Mouse (Mus musculus) midbrain, embryonic 15.5 days (tissue): ENCODE results near the gene Aqp11. TPM values are rescaled to one million over a fixed set of nuclear protein-coding genes. Genes with fewer than 3 reads are reported as not detected.
A peak's percentile ranks its signal among the peaks of the same experiment; 100 is the strongest.

Source experiments
- ATAC-seq: fragments of 200-750 bp; cut with Nextera tagmentation; replicated peaks from 2 replicates; pipeline ENCODE4 v1.8.0; 2017; ENCODE audit warnings: moderate TSS enrichment
- H3K27ac ChIP-seq: fragments of 300-500 bp; sonication (generic); 2 replicates; pipeline ENCODE4 v1.5.1; 2015; ENCODE audit warnings: mild to moderate bottlenecking, inconsistent platforms
- H3K27me3 ChIP-seq: fragments of 300-500 bp; sonication (generic); replicated peaks from 2 replicates; pipeline ENCODE4 v1.6.1; 2015; ENCODE audit warnings: inconsistent platforms
- H3K36me3 ChIP-seq: fragments of 300-500 bp; sonication (generic); replicated peaks from 2 replicates; pipeline ENCODE4 v1.6.1; 2015; ENCODE audit warnings: inconsistent platforms
- H3K4me1 ChIP-seq: fragments of 300-500 bp; sonication (generic); 2 replicates; pipeline ENCODE4 v1.6.1; 2015; ENCODE audit warnings: inconsistent platforms
- H3K4me2 ChIP-seq: fragments of 300-500 bp; sonication (generic); 2 replicates; pipeline ENCODE4 v1.6.1; 2015; ENCODE audit warnings: inconsistent platforms, mild to moderate bottlenecking, moderate library complexity
- H3K4me3 ChIP-seq: fragments of 300-500 bp; sonication (generic); 2 replicates; pipeline ENCODE4 v1.5.1; 2015; ENCODE audit warnings: mild to moderate bottlenecking, inconsistent platforms
- H3K9ac ChIP-seq: fragments of 300-500 bp; sonication (generic); 2 replicates; pipeline ENCODE4 v1.6.1; 2015; ENCODE audit warnings: mild to moderate bottlenecking, inconsistent platforms
- H3K9me3 ChIP-seq: fragments of 300-500 bp; sonication (generic); 2 replicates; pipeline ENCODE4 v1.6.1; 2016; ENCODE audit warnings: inconsistent platforms
- WGBS: fragments of 180-500 bp; shearing (Covaris S2); methylation state at CpG from one replicate; pipeline ENCODE4 v1.1.7; 2015; ENCODE audit warnings: mixed read lengths; 5-methylcytosine and 5-hydroxymethylcytosine counted together
- polyA plus RNA-seq: library from polyadenylated mRNA; unstranded; fragments of >200 nt; fragmentation: Nextera tagmentation; extraction: Ambion mirVana; gene quantifications from 2 replicates; pipeline ENCODE4 v1.2.1, GENCODE M21; 2015

Gene Aqp11
- polyA plus RNA-seq, 1 experiment from 2014 or later: 15.9 TPM

DNA sequence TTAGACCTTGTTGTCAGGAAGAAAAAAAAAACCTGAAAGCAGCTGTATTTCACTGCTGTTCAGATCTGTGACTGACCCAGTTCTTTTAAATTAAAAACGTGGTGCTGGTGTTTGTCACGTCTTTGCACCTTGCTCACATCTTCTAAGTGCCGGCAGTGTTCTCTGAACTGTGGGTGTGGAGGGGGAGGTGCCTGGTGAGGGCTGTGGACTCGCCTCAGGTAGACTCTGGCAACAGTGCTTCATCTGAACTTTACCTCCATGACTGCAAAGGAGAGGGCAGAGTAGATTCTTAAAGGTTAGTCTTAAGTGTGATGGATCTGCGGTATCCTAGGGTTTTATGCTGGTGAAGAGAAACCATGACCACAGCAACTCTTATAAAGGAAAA, 27.9 kb upstream of the Aqp11 start:
- no peak for ATAC-seq
- no peak overlapping the region for H3K4me3 ChIP-seq
- H3K9ac ChIP-seq: no peak overlapping the region
- no peaks in the 10 kb centered on the region for H3K27me3 ChIP-seq
- H3K9me3 ChIP-seq: no peaks in the 10 kb centered on the region
- H3K4me1 ChIP-seq: no peaks in the 10 kb centered on the region
- H3K27ac ChIP-seq: no peak overlapping the region
- WGBS: 84% methylated on average over 5 of the region's 5 CpGs
- H3K4me2 ChIP-seq: no peak overlapping the region
- H3K36me3 ChIP-seq: no peaks in the 10 kb centered on the region

GRCm38 (mm10) chr7:97765181-97765962, 27.3 kb upstream of the Aqp11 start:
- H3K27ac ChIP-seq: no peak overlapping the region
- no peak overlapping the region for H3K9ac ChIP-seq
- no peaks in the 10 kb centered on the region for H3K9me3 ChIP-seq
- H3K4me3 ChIP-seq: no peak overlapping the region
- WGBS: 92% methylated on average over 21 of the region's 21 CpGs
- no peaks in the 10 kb centered on the region for H3K4me1 ChIP-seq
- ATAC-seq: no peak
- H3K27me3 ChIP-seq: no peaks in the 10 kb centered on the region
- no peaks in the 10 kb centered on the region for H3K36me3 ChIP-seq
- no peak overlapping the region for H3K4me2 ChIP-seq

- 88% methylated on average over 11 of the region's 11 CpGs for WGBS
- H3K27ac ChIP-seq: no peak overlapping the region
- no peak overlapping the region for H3K9ac ChIP-seq
- H3K4me2 ChIP-seq: no peak overlapping the region
- no peak overlapping the region for H3K4me3 ChIP-seq
- no peaks in the 10 kb centered on the region for H3K4me1 ChIP-seq
- H3K9me3 ChIP-seq: no peaks in the 10 kb centered on the region
- no peak for ATAC-seq
- H3K27me3 ChIP-seq: no peaks in the 10 kb centered on the region
- no peaks in the 10 kb centered on the region for H3K36me3 ChIP-seq
These were observed 26.5 kb upstream of the Aqp11 start for GRCm38 (mm10) chr7:97764591-97764990.

DNA sequence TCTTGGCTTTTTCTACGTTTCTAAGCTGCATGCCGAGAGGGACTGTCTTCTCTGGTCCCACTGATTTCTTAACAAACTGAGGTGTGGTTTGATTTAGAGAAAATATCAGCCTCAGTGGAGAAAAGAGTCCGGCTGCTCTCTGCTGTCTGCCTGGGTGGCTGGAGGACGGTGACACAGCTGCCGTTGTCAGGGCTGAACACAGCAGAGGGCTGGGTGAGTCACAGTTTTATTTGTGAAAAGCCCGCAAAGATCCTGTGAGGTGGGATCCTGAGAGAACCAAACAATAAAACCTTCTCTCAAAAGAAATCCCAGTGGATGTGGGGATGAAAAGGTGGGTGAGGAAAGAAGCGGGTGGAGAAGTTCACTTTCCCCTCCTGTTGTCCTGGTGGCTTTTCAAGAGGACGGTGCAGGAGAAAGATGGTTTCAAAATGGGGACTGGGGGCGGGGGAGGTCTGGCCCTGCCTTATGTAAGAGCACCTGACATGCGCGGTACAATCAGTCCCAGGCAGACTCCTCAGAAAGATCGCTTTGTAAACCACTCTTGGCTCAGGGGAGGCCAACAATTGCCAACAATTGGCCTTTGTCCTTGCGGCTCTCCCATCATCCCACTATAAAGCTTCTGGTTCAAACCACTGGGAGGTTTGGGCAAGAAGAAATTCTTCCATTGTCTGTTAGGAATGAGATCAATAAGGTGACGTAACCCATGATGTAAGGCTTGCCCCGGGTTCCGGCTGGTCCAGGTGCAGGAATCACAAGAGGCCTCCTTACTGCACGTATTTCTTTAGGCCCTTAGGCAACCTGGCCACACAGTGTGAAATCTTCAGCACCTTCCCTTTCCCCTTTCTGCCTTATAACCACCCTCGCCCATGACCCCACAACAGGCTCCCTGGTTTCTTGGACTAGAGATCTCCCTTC, 19.1 kb upstream of the Aqp11 start:
- peak overlapping the region; percentile 11 for H3K4me3 ChIP-seq
- no peaks in the 10 kb centered on the region for H3K27me3 ChIP-seq
- H3K4me1 ChIP-seq: peaks cover 7% of the 10 kb centered on the region; the same call in 1 of the 2 replicates
- WGBS: 24% methylated on average over 18 of the region's 18 CpGs
- peak overlapping the region; percentile 61 for H3K27ac ChIP-seq
- H3K9me3 ChIP-seq: no peaks in the 10 kb centered on the region
- H3K9ac ChIP-seq: peak overlapping the region; percentile 12; the same call in 1 of the 2 replicates
- H3K36me3 ChIP-seq: no peaks in the 10 kb centered on the region
- peak overlapping the region; percentile 44 for H3K4me2 ChIP-seq
- ATAC-seq: peak; percentile 93

GRCm38 (mm10) chr7:97749207-97750190, 11.4 kb upstream of the Aqp11 start:
- no peak overlapping the region for H3K27ac ChIP-seq
- no peak overlapping the region for H3K4me3 ChIP-seq
- no peaks in the 10 kb centered on the region for H3K27me3 ChIP-seq
- peak overlapping the region; percentile 16; the same call in 1 of the 2 replicates for H3K4me2 ChIP-seq
- peaks cover 4% of the 10 kb centered on the region; the same call in 1 of the 2 replicates for H3K4me1 ChIP-seq
- H3K9me3 ChIP-seq: no peaks in the 10 kb centered on the region
- H3K36me3 ChIP-seq: no peaks in the 10 kb centered on the region
- WGBS: 20% methylated on average over 19 of the region's 19 CpGs
- no peak overlapping the region for H3K9ac ChIP-seq
- ATAC-seq: no peak

DNA sequence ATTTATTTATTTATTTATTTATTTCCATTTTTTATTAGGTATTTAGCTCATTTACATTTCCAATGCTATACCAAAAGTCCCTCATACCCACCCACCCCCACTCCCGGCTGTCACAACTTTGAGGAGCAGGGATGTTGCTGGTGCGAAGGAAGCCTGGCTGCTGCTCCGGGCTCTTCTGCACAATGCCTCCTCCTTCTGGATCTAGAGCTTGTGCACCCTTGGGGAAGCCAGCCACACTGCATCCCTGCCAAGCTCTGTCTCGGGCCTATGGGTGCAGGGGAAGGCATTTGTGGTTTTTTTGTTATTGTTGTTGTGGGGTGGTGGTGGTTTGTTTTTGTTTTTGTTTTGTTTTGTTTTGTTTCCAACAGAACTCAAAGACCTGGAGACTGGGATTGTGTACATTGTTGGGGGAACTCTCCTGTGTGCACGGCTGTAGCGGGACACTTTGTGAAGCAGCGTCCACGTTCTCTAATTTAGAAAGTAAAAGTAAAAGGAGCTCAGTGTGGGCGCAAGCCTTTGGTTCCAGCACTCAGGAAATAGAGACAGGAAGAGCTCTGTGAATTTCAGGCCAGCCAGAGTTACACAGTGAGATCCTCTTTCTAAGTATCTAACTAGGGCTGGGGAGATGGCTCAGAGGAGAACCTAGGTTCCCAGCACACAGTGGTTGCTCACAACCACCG, 10.6 kb upstream of the Aqp11 start:
- WGBS: 60% methylated on average over 10 of the region's 10 CpGs
- peak; percentile 25; the same call in 1 of the 2 replicates for ATAC-seq
- H3K9ac ChIP-seq: no peak overlapping the region
- no peak overlapping the region for H3K4me3 ChIP-seq
- H3K27ac ChIP-seq: no peak overlapping the region
- H3K4me2 ChIP-seq: peak overlapping the region; percentile 21
- no peaks in the 10 kb centered on the region for H3K36me3 ChIP-seq
- H3K4me1 ChIP-seq: peaks cover 4% of the 10 kb centered on the region; the same call in 1 of the 2 replicates
- no peaks in the 10 kb centered on the region for H3K27me3 ChIP-seq
- H3K9me3 ChIP-seq: no peaks in the 10 kb centered on the region

- Histone ChIP-seq H3K4me1 (peaks cover 4% of the 10 kb centered on the region; the same call in 1 of the 2 replicates), H3K36me3 (no peaks in the 10 kb centered on the region), H3K27ac (no peak overlapping the region), H3K9ac (no peak overlapping the region), H3K4me3 (no peak overlapping the region), H3K27me3 (no peaks in the 10 kb centered on the region), H3K4me2 (peak overlapping the region; percentile 21; the same call in 1 of the 2 replicates), H3K9me3 (no peaks in the 10 kb centered on the region)
- 27% methylated on average over 28 of the region's 28 CpGs for WGBS
- ATAC-seq: peak; percentile 81
These were observed 9.9 kb upstream of the Aqp11 start for GRCm38 (mm10) chr7:97747787-97748497.

DNA sequence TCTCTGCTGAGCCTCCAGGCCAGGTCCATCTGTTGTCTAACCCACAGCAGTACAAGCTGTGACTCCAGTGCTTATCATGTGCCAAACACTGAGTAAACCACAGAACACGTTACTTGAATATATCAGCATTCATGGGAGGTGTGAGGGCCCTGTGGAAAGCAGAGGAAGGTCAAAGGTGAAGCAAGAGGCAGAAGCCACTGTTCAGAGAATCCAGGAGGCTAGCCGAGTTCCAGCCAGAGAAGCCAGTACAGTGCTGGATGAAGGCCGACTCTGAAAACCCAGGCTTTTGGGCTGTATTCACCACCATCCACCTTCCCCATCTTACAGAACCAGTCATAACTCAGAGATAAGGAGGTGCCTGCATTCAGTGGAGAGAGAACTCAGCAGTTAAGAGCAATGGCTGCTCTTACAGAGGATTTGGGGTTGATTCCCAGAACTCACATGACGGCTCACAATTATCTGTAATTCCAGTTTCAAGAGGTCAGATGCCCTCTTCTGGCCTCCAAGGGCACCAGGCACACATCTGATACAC, 9.2 kb upstream of the Aqp11 start:
- Histone ChIP-seq H3K9ac (no peak overlapping the region), H3K4me2 (no peak overlapping the region), H3K27ac (no peak overlapping the region), H3K4me1 (peaks cover 4% of the 10 kb centered on the region; the same call in 1 of the 2 replicates), H3K36me3 (no peaks in the 10 kb centered on the region), H3K4me3 (no peak overlapping the region), H3K27me3 (no peaks in the 10 kb centered on the region), H3K9me3 (no peaks in the 10 kb centered on the region)
- no peak for ATAC-seq
- WGBS: 78% methylated on average over 4 of the region's 4 CpGs

- peaks cover 4% of the 10 kb centered on the region; the same call in 1 of the 2 replicates for H3K4me1 ChIP-seq
- H3K27ac ChIP-seq: no peak overlapping the region
- 14% methylated on average over 3 of the region's 3 CpGs for WGBS
- no peaks in the 10 kb centered on the region for H3K9me3 ChIP-seq
- no peak overlapping the region for H3K4me3 ChIP-seq
- no peak overlapping the region for H3K9ac ChIP-seq
- no peak overlapping the region for H3K4me2 ChIP-seq
- no peaks in the 10 kb centered on the region for H3K27me3 ChIP-seq
- no peaks in the 10 kb centered on the region for H3K36me3 ChIP-seq
- ATAC-seq: no peak
These were observed 7.2 kb upstream of the Aqp11 start for GRCm38 (mm10) chr7:97745299-97745698.

- Histone ChIP-seq H3K27ac (no peak overlapping the region), H3K9ac (no peak overlapping the region), H3K36me3 (no peaks in the 10 kb centered on the region), H3K9me3 (no peaks in the 10 kb centered on the region), H3K4me2 (no peak overlapping the region), H3K4me3 (no peak overlapping the region), H3K27me3 (0 out of 2 replicates have a peak, but pooled peaks cover 3% of the 10 kb centered on the region), H3K4me1 (peaks cover 11% of the 10 kb centered on the region)
- WGBS: 0% methylated on average over 1 of the region's 1 CpGs
- no peak for ATAC-seq
These were observed 3.7 kb upstream of the Aqp11 start for GRCm38 (mm10) chr7:97741756-97742291.
